Mouse (Mus musculus) frontal cortex, postnatal 10 days (tissue): ENCODE results near the gene Fanca.
"Not testable (repeated sequence)": the region's sequence is repeated elsewhere in the genome, so short reads cannot be mapped to it uniquely, and the experiment has no call there.

Source experiments
- DNase-seq, 2 experiments: peaks; one replicate each; pipeline ENCODE4 v3.0.0; 2022; ENCODE audit warnings: low spot score in 2 of 2, mixed read lengths in 1 of 2

Gene Fanca

DNA sequence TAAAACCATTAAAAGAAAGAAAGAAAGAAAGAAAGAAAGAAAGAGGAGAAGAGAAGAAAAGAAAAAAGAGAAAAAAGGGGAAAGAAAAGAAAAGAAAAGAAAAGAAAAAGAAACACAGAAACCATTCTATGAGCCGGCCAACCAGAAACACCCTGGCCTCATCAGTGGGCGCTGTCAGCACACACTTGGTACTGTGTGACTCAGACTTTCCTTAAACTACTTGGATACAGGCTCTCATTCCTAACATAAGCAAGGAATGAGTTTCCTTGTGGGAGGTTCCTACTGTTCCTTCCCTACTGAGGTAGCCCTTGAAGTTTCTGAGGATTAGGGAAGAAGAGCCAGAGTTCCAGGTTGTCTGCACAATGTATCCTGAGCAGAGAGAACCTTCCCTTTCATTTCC lies 12.9 kb upstream of the Fanca start:
- DNase-seq = no peak

DNA sequence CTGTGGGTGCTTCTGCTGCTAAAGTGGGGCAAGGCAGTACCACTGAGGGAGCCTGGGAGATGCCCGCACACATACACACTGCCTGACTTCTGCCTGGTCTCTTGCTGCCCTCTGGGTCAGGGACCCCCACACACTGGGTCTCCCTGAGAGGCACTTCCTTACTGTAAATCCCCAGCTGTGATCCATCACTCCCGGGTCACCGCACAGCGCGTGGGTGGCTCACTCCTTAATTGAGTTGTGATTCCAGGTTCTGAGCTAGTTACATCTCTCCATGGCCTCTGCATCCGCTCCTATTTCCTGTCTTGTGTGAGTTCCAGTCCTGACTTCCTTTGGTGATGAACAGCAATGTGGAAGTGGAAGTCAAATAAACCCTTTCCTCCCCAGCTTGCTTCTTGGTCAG lies 12.3 kb upstream of the Fanca start:
- no peak for DNase-seq

DNA sequence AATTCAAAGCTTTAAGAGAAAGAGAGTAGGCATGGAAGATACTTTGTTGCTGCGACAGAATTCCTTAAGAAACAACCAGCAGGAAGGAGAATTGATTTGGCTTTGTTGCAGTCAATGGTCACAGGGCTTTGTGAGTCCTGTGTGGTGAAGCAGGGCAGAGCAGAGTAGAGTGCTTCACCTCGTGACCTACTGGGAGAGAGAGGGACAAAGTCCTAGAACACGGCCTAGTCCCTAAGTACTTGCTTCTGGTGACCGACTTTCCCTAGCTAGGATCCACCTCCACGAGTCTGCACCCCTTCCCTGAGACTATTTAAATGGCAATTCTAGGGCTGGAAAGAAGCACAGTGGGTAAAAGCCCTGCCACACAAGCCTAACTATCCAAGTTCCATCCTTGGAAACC lies 11.6 kb upstream of the Fanca start:
- no peak for DNase-seq

DNA sequence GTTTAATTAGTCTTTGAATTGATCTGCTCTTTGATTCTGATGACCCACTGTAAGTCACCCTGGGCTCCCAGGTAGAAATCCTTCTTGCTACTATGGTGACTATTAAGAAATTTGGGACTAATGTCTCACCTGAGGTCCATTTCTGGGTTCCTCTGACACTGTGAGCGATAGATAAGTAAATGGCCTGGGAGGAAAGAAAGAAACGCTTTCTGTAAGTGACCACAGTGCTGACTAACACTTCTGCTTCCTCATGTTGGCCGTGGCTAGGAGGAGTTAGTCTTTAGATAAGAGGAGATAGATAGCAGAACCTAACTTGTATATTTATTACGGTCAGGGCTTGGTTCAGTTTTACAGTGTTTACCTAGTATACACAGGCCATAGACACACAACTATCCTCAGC lies 11.0 kb upstream of the Fanca start:
- no peak for DNase-seq

DNA sequence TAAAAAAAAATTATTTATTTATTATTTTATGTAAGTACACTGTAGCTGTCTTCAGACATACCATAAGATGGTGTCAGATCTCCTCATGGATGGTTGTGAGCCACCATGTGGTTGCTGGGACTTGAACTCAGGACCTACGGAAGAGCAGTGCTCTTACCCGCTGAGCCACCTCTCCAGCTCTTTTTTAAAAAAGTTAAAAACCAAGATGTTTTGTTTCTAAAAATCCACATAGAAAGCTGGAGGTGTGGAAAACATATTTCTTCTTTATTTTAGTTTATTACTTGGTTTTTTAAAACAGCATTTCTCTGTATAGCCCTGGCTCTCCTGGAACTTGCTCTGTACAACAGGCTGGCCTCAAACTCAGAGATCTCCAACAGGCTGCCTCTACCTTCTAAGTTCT lies 10.2 kb upstream of the Fanca start:
- no peak for DNase-seq

DNA sequence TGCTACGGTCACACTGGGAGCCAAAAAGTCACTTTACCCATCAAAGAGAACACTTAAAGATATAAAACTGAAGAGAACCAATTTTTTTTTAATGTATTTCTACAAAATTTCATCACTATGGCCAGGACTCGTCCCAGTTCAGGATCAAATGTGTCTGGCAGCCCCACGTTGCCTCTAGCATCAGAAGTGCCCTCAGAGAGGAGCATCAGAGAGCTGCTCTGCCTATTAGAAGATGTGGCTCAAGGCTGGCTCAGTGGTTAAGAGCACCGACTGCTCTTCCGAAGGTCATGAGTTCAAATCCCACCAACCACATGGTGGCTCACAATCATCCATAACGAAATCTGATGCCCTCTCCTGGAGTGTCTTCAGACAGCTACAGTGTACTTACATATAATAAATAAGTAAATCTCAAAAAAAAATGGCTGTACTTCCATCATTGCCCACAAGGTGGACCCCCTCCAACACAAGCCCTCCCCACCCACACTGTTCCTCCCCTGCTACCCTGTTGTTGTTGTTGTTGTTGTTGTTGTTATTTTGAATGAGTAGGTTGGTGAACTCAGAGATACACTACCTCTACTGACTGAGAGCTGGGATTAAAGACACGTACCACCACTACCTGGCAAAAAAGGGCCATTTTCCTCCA lies 1.3 kb upstream of the Fanca start:
- DNase-seq = no peak

DNA sequence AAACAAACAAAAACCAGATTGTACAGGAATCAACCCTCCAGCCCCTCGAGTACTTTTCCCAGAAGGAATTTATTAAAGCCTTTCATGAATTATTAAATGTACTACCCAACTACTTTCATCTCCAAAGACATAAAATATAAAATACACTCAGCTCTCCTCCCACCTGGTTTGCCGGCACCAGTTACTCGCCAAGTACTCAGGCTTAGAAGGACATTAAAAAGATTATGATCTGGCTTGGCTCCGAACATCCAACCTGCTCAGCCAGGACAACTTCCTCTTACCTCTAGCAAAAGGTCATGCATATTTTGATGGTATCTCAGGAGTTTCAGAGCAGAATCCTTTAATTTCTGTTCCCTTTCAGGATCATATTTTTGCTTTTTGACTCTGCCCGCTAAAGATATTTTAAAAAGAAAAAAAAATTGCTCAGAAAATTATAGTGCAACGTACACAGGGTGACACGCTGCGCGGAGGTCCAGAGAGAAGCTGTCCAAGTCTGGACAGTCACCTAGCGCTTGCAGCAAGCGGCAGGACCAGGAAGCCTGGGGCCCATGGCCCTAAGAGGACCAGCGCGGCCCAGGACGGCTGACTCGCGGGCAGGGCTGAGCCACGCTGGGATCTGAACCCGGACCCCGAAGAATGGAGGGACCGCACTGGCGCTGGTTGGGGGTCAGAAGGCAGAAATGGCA lies 452 bp downstream of the Fanca start:
- no peak for DNase-seq

DNA sequence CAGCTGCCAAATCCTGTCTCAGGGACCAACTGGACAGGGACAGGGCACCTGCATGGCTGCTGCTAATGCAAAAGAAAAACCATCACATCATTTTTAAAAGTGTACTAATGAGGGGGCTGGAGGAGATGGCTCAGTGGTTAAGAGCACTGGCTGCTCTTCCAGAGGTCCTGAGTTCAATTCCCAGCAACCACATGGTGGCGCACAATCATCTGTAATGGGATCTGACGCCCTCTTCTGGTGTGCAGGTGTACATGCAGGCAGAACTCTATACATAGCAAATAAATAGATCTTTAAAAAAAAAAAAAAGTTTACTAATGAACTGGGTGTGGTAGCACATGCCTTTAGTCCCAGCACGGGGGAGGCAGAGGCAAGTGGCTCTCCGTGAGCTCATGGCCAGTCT lies 9.6 kb downstream of the Fanca start:
- DNase-seq = no peak

DNA sequence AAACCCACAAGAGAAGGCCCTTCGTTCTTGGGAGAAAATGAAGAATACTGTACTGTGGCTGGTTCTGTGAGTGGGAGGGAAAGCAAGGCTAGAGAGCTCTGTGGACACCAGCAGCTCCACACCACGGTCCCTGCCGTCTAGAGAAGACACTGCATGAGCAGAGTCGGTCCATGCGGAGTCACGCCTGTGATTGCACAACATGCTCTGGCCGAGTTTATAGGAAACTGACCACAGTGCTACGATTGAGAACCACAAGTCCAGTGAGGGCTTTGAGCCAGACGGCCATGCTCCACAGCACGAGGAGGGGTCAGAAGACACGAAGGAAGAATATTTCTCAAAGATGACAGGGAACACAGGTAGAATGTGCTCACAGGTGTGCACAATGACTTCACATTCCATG lies 20.1 kb downstream of the Fanca start:
- no peak for DNase-seq

DNA sequence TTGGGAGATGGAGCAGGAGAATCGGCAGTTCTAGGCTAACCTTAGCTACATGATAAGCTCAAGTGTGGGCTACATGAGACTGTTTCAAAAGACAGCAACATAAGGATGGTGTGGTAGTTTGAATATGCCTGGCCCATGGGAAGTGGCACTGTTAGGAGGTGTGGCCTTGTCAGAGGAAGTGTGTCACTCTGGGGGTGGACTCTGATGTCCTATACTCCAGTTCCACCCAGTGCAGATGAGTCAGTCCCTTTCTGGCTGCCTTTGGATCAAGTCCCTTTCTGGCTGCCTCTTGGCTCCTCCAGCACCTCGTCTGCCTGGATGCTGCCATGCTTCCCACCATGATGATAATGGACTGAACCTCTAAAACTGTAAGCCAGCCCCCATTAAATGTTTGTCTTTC lies 25.6 kb downstream of the Fanca start:
- DNase-seq = no peak

DNA sequence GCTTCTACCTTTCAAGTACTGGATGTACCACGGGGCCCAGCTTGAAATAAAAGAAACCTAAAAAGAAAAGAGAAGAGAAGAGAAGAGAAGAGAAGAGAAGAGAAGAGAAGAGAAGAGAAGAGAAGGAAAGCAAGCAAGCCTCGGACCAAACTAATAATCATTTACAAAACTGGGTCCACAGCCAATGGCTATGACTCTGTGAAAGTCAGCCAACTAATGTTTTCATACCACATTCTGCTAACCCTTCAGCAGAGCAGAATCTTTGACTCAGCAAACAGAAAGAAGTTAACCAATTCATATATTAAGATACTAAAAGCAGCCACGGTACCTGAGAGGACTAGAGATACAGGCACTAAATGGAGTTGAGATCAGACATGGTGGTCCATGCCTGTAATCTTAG lies 26.1 kb downstream of the Fanca start:
- DNase-seq = no peak

DNA sequence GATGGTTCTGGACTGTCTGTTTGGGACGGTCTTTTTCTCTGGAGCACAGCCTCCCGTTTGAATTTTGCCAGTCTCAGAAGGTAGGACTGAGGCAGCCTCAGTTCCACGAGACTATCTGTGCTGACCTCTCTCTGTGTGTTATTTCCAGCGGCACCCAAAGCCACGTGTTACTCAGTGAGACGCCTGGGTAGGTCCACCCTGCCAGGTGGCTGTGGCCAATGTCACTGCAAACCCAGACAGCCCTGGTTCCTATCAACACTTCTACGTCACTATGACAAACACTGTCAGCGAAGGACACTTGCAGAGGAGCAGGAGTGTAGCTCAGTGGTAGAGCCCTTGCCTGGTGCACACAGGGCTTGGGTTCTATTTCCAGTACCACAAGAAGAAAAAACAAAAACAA lies 26.7 kb downstream of the Fanca start:
- DNase-seq = no peak

DNA sequence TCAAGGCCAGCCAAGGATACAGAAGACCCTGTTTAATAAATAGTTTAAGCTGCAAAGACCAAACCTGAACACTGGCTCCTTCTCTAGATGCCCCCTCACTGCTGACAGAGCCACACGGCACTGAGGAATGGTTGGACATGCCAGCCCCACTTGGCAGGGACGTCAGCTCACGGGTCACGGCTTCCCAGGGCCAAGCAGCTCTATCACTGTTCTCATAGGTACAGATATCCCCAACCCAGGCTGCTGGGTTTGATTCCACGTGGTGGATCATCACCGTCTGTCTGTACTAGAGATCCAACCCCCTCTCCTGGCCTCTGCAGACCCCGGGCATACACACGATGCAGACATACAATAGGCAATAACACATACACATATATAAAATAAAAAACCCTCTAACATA lies 27.7 kb downstream of the Fanca start:
- DNase-seq = no peak

DNA sequence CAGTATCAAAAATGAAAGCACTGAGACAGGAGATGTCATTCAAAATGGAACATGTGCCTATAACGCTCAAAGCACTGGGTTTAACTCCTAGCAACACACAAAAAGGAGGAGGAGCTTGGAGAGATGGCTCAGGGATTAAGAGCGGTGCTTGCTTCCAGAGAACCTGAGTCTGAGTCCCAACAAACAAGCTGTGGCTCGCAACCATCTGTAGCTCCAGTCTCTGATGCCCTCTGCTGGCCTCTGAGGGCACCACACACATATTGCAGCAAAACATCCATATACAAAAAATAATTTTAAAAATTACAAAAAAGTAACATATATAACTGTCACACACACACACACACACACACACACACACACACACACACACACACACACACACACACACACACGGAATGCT lies 28.2 kb downstream of the Fanca start:
- DNase-seq = no peak

DNA sequence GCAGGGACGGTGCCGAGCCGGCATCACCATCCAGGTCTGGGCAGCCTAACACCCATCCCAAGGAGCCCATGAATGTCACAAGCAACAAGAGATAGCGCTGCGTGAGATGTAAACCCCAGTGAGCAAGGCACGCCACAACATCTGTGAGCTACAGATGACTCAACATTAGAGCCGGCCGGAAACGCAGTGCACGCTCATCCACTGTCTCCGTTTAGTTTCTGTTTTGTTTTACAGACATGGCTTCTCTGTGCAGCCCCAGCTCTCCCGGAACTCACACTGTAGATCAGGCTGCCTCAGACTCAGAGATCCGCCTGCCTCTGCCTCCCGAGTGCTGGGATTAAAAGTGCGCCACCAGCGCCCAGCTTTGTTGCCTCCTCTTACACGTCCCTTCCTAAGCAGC lies 31.0 kb downstream of the Fanca start:
- DNase-seq = no peak

DNA sequence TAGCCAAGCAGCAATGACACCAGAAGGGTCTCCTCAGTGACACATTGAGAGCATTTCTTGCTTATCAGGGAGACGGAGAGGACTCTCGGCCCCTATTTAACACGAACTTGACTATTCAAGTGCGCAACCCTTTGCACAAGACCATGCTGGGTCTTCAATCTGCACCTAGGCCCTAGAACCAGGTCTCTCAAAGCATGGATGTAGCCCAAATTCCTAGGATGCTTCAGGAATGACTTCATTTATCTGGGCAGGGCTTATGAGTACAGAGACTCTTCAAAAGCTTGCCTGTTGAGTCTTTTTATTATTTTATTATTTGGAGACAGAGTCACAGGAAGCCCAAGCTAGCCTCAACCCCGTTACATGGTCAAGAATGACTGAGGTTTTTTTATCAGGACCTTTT lies 33.9 kb downstream of the Fanca start:
- no peak for DNase-seq

DNA sequence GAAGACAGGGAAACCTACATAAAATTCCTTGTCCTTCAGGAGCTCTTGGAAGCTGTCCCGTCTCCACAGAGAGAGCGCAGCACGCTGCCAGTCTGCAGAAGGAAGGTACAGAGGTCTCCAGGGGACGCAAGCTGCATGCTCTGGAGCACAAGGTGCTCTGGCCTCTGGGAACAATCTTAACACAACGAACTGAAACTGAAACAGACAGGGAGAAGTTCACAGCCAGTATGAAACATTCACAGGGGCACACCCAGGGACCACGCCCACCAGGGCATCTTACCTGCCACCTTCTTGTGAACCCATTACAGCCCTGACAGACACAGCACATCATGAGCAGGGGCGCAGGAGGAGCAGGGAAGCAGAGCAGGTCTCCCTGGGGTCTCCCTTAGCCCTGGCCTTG lies 34.4 kb downstream of the Fanca start:
- no peak for DNase-seq

DNA sequence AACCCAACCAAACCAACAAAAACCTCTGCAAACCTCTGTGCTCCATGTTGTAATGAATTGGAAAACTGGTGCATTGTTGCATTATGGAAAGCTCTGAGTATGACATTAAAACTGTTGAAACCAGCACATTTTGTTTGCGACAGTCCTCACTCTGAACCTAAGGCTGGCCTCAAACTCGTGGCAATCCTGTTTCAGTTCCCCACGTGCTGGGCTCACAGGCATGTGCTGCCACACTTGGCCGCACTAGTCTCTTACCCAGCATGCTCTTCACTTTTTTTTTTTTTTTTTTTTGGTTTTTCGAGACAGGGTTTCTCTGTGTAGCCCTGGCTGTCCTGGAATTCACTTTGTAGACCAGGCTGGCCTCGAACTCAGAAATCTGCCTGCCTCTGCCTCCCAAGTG lies 35.4 kb downstream of the Fanca start:
- DNase-seq = not testable (repeated sequence)

DNA sequence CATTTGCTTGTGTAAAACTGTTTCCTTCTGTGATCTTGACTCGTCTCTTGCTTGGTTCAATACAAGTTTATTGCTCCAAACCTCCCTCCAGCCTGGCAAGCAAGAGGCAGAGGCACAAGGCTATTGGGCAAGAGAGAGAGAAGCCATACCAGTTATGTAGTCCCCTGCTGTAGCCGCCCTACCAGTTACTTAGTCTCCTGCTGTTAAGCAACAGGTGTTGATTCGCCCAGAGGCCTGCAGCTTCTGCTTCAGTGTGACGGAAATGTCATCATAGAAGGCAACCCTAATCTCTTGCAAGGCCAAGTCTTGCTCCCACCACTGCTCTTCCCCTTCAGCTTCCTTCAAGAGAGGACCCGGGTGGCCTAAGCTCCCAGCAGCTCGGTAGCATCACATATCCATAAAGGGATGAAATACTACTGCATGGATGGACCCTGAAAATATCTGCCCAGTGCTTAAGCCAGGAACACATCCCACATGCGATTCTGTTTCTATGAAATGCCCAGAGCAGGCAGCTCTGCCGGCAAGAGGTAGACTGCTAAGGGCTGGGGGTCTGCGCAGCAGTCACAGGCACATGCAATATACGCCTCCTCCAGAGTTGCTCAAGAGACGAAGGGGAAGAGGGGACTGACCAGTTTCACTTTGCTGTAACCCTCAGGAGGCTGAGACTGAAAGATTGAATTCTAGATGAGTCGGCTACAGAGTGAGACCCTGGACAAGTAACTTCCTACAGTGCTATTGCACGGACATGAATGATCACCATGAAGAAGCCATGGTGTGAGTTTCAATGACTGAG lies 37.9 kb downstream of the Fanca start:
- no peak for DNase-seq

DNA sequence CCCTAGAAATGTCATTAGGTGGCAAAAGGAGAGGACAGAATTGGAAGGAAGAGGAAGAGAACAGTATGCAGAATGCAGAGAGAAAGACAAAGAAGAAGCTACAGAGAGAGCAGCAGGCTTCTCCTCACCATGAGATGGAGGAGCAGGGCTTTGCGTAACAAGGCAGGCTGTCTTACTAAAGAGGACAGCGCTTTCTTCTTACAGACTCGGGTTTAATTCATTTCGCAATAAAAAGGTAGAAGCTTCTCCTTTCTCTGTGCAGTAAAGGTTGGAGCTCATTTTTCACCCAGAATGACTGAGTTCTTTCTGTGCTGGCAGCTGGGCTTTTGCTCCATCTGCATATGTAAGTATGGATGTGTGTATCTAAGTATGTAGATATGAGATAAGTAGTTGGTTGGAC lies 38.5 kb downstream of the Fanca start:
- no peak for DNase-seq

DNA sequence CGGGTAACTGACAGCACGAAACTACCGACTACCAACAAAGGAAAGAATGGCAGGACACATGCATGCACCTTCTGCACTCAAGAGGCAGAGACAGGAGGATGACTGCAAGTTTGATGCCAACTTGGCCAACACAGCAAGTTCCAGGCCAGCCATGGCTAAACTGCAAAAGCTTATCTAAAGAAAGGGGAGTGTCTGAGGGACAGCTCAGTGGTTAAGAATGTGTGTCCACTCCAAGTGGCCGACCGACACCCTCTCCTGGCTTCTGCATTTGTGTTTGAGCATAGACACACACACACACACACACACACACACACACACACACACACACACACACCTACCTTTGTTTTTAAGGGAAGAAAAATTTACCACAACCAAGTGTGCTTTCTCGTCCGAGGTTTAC lies 39.9 kb downstream of the Fanca start:
- no peak for DNase-seq

DNA sequence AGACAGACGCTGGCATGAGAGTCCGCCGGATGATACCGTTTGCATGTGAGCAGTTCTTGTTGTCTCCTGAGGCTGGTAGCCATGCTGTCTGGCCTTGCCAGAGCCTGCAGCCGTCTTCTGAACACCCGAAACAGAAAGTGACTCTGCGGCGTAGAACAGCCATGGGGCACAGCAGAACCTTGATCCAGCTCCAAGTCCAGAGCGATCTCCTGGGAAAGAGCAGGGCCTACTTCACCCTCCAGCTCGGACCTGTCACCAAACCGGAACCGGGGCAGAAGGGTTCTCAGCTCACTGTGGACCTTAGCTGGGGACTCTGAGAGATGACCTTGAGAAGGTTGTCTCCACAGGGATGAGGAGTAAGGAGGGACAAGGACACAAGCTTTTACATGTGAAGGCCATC lies 43.3 kb downstream of the Fanca start:
- no peak for DNase-seq

DNA sequence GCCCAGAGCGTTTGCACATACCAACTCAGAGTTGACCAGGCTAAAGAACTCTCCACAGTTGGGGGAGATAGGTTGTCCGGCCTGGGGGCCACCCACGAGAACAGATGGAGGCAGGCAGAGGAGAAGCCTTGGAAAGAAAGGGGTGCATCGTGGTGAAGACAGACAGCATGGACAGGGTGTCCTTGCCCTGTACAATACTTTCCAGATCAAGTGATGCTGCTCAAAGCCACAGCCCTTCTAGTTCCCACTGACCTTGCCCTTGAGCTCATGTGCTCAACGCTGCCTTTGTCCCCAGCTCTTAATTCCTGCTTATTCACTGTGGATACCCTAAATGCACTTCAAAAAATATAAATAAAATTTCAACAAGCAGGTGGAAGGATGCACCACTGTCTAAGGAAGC lies 43.9 kb downstream of the Fanca start:
- DNase-seq = no peak
